Mouse (Mus musculus): ENCODE results near the gene Ccnd1.

The Ccnd1 gene

DNA sequence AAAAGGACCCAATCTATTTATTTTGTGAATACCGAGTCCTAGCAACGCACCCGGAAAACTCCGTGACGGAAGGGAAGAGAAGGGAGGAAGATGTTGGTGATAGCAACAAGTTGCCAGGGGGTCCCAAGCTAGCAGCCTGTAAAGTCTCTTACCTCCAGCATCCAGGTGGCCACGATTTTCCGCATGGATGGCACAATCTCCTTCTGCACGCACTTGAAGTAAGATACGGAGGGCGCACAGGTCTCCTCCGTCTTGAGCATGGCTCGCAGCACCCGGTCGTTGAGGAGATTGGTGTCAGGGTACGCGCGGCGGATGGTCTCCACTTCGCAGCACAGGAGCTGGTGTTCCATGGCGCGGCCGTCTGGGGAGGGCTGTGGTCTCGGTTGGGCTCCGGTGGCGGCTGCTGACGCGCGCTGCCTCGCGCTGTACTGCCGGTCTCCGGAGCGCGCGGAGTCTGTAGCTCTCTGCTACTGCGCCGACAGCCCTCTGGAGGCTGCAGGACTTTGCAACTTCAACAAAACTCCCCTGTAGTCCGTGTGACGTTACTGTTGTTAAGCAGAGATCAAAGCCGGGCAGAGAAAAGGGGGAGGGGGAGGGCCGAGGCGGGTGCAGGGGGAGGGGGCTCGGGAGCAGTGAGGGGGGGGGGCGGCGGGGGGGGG is at the start of gene Ccnd1:
TSS of gene Ccnd1 (minus strand) at position 582 of the 659 bp plus-strand sequence.
- DNase-seq (ENCODE audit: low spot score), result no peak

- DNase-seq (ENCODE audit: low spot score), result no peak
Observed at GRCm38 (mm10) chr7:144988856-144989255, 49.1 kb upstream of the Ccnd1 start.

DNA sequence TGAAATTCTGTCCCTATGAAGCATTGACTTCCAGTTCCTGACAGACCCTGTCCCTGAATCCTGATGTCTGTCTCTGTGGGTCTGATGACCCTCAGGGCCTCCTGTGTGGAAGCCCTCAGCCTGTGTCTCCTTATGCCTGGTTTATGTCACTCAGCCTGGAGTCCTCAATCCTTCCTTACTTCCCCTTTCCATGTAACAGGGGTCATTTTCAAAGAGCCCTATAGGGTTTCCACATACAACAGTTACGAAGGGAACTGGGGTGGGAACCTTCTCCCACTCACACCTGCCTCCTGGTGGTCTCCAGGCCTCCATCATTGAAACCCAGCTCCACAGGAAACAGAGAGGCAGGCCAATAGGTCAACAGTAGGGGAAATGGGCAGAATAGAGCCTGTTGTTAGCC is 45.4 kb upstream of the Ccnd1 start:
- DNase-seq (ENCODE audit: low spot score), result no peak

DNA sequence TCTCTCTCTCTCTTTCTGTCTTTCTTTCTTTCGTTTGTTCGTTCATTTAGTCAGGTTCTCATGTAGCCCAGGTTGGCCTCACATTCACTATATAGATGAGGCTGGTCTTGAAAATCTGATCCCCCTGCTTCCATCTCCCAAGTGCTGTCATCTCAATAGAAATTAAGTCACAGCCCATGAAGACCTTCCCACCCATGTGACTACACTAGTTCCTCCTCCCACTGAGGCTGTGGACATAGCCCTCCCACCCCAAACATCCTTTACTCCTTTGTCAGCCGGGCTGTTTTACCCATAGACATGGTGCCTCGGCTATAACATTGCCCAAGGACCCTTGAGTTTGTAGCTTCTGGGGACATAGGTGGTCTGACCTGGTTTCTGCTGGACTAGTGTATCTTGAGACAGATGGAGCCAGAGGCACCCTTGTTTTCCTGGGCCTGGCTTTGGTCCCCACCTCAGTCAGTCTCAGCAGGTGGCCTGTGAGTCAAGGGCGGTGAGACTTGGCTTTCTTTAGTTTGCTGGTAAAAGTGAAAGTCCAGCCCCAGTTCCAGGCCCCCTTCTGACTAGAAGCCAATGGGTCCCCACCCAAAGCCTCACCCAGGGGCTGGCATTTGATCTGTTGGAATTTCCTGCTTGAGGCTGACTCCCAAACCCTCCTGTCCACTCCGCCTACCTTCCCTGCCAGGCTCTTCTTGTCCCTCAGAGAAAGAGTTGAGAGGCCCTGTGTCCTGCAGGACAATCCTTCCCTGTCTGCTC is 42.8 kb upstream of the Ccnd1 start:
- DNase-seq (ENCODE audit: low spot score), result peak; percentile 34

GRCm38 (mm10) chr7:144981426-144982079 is 41.8 kb upstream of the Ccnd1 start:
- DNase-seq (ENCODE audit: low spot score), result no peak

- DNase-seq (ENCODE audit: low spot score), result peak; percentile 68
Observed at GRCm38 (mm10) chr7:144979814-144980213, 40.1 kb upstream of the Ccnd1 start.

DNA sequence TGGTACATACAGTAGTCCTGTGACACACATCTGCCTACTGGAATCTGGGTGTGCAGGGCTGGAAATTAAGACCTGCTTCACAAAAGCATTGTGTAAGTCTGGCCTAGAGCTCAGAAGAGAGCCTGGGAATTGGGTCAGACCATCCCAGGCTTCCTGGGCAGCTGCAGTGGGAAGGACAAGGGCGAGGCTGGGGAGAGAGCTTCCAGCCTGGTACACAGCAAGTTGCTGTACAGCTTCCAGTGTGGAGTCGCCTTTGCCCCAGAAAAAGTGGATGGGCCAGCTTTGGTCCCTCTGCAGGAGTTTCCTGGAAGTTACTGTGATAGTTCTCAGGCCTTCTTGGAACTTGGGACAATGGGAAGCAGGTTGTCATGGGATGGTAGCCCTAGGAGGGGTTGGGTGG is 37.4 kb upstream of the Ccnd1 start:
- no peak for DNase-seq (ENCODE audit: low spot score)

DNA sequence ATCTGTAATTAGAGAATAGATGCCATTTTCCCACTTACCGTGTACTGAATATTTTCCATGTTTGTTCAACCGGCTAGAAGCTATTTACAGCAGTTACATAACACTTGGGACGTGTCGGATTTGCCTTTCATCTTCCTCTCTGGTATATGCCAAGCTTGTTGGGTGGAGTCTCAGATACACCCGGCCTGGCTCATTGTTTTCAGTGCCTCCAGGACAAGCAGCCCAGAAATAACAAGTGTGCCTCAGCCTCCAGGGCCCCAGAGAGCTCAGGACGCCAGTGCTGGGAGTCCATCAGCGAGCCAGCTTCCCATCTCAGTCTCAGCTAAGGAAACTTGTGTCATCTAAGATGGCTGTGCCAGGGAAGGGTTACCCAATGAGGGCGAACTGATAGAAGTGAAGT is 33.7 kb upstream of the Ccnd1 start:
- DNase-seq (ENCODE audit: low spot score), result peak; percentile 77

DNA sequence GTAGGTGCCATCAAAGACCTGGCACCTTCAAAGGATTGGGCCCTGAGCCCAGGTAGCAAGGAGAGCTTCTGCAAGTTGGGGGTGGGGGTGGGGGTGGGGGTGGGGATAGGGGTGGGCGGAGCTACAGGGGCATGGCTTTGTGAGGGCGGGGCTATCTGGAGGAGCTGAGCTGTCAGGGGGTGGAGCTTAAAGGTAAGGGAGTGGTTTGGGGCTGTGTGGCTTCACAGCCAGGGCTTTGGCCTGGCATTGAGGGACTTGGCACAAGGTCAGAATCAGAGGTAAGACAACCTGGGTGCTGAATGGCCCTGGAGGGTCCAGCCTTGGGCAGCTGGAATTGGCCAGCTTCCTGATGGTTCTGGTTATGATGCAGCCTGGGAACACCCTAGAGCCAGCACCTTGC is 32.0 kb upstream of the Ccnd1 start:
- DNase-seq (ENCODE audit: low spot score), result no peak

GRCm38 (mm10) chr7:144970997-144971768 is 31.5 kb upstream of the Ccnd1 start:
- no peak for DNase-seq (ENCODE audit: low spot score)

DNA sequence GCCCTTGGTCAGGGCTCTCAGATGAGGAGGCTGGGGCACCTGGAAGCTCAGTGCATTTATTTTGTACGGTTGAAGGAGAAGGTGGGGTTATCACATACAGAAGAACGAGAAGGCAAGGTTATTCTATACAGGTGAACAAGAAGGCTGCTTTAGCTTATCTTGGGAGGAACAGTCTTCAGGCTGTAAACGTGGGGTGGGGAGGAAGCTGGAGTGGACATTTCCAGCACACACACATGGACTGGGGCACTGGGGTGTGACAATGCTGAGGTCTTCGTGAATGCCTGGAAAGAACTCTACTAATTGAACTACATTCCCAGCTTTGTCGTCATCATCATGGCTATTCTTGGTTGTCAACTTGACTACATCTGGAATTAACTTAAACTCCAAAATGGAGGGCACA is 26.2 kb upstream of the Ccnd1 start:
- DNase-seq (ENCODE audit: low spot score), result no peak

DNA sequence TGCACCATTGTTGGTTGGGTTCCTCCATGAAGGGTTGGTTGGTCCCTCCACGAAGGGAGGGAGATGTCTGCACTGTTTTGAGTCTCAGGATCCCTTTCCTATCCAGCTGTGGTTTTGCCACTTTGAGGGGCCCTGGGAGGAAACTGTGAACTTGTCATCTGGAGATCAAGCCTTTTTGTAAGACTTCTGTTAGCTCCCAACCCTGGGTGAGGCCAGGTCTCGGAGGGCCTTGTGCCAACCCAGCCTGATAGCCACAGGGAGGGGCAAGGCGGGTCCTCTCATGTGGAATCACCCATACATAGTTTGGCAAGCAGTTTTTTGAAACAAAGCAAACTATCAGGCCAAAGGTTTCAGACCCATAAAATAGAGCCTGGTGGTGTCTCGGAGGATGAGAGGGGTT is 24.6 kb upstream of the Ccnd1 start:
- DNase-seq (ENCODE audit: low spot score), result no peak

- DNase-seq (ENCODE audit: low spot score), result no peak
Observed at GRCm38 (mm10) chr7:144963911-144964310, 24.2 kb upstream of the Ccnd1 start.

GRCm38 (mm10) chr7:144958509-144959395 is 19.0 kb upstream of the Ccnd1 start:
- DNase-seq (ENCODE audit: low spot score), result no peak

- DNase-seq (ENCODE audit: low spot score), result peak; percentile 73
Observed at GRCm38 (mm10) chr7:144943254-144943653, 3.5 kb upstream of the Ccnd1 start.

GRCm38 (mm10) chr7:144942744-144943135 is 3.0 kb upstream of the Ccnd1 start:
- no peak for DNase-seq (ENCODE audit: low spot score)

DNA sequence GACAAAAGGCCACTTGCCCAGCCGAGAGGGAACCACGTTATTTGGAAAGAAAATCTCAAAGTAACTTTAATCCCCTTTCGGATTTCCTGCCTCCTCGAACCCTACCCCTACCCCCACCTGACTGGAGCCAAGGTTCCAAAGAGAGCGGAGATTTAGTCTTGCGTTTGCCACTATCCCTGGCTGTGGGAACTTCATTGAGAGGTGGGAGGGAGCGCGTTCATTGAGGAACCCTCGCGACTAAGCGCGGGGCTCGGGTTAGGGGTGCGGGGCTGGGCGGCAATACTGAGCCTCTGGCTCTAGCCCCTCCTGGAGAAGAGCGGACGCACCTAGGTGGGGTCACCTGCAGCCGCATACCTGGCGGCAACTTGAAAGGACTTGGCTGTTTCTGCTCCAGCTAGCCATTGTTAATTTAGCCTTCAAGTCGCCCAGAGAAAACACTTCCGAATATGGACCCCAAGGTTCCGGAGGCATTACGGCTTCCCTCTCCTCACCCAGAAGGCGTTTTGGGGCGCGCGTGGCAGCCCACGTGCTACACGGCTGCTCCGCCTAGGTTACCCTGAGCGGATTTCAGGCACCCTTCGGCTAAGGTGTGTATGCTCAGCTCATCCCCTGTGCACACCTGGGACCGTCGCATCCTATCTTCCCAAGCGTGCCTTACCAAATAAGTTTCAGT is 2.5 kb upstream of the Ccnd1 start:
- no peak for DNase-seq (ENCODE audit: low spot score)

DNA sequence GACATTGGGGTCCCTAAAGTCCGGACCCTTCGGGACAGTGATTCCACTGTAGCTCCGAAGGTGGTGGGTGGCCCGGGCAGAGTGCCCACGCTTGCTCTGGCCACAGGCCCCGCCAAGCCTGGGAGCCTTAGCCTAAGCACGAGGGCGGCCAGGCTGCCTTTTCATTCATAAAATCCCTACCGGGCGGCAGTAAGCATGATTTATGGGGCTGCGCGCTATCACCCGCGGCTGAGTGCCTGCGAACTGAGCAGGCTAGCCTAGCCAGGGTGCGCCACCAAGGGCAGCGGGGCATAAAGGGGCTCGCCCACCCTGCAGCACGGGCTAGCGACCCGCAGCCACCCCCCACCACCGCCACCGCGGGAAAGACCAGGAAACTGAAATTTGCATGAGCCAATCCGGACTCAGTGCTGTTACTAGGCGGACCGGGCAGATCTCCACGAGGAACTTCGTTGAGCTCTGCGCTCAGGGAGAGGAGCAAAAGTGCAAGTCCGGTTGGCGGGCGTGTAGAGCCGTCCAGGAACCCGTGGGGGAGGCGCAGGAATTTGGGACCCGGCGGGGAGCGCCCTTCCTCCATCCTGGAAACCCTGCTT is 1.6 kb upstream of the Ccnd1 start:
- DNase-seq (ENCODE audit: low spot score), result peak; percentile 91

DNA sequence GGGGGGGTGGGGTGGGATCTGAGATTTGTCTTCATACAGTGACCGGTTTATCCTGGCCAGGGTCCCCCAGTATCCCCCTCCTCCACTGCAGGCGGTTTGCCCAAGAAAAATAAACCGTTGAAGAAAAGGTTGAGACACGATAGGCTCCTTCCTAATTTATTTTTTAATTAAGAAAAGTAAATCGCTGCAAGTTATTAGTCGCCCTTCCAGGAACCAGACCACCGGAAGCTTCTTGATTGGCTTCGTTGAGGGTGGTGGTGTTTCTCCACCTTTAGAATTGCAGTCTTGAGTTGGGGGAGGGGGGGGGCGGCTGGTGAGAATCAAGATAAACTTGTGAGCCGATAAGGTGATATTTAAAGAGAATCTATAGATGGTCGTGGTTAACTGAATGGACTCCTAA is 860 bp upstream of the Ccnd1 start:
- no peak for DNase-seq (ENCODE audit: low spot score)

DNA sequence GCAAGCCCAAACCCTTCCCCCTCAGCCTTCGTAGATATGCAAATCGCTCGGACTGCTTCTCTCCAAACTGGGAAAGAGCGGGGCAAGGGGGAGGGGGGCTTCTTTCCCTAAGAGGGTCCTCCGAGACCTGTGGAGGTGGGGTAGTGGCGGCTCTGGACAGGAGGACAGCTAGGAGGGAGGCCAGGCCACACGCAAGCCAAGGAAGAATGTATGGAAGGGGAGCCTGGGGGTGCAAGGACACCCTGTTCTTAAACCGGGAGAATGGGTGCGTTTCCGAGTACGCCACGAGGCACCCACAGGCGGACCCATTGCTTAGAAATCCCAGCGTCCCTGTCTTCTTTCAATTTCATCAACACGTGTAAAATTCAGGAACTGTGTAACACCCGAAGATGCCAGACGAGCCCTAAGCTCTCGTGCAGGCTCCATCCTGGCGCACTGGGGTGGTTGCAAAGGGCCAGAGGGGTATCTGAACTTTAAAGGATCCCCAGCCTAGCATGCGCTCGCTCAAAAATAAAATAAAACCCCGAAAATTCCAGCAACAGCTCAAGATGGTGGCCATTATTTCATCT is 362 bp upstream of the Ccnd1 start:
- DNase-seq (ENCODE audit: low spot score), result no peak

All from lung, postnatal 25 days (tissue).